Mouse (Mus musculus): Measurements from ENCODE around the gene Ccnl1. TPM values are rescaled to one million over a fixed set of nuclear protein-coding genes. Genes with fewer than 3 reads are reported as not detected.
A peak's percentile ranks its signal among the peaks of the same experiment; 100 is the strongest.

Gene Ccnl1
- total and polyA plus RNA-seq, 3 experiments: 20.1 to 56.5 TPM; not detected in 1

DNA sequence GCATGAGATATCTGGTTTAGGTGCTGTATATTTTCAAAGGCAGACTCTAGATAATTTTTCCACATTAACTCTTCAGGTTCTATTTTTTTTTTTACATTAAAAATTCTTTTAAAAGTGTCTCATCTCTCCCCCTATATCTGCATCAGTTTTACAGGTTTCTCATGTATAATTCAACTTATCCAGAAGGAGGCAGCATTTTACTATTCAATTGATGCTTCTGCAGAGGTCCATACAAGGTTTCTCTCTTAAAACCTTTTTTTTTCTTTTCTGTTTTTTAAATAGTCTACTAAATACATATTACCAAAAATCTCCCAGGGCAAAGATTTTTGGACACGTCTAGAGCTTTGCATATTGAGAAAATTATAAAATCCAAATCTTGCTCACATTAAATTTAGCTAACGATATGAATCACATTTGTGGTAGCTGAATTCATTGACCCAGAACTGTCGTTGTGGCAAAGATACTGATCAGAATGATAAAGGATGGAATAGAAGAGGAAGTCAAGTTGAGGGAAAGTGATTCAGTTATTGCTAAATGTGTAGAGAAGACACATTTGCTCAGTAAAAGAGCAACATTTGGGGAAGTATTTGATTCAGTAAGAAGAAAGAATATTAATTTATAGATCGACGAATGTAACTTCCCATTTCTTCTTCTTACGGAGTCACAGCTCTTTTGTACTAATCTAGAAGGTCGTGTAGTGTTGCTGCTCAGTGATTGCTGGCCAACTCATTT, 46.3 kb upstream of the Ccnl1 start:
- no peaks in the 10 kb centered on the region for H3K79me2 ChIP-seq (ENCODE audit: control insufficient read depth, insufficient read depth, low read length, poor library complexity)
- peak; percentile 20 for DNase-seq (ENCODE audit: low read depth, low spot score)
- peaks cover 0 to 5% of the 10 kb centered on the region in 2 experiments; a peak in 1 of 4 replicates for H3K4me1 ChIP-seq (ENCODE audit: control insufficient read depth in 1 of 2, insufficient read depth in 2 of 2, low read length in 2 of 2)
- no peaks in the 10 kb centered on the region for H3K9me3 ChIP-seq (replicated peaks; ENCODE audit: insufficient read depth, low read length)
- TF ChIP-seq SMC3 (IDR thresholded peaks at IDR 0.05; ENCODE audit: low read depth, low read length): no peak
- no peak for TF ChIP-seq KAT2A (conservative IDR thresholded peaks at IDR 0.05; ENCODE audit: low read depth, low read length)
- no peak for TF ChIP-seq NELFE (IDR thresholded peaks at IDR 0.05; ENCODE audit: low read depth, low read length)
- no peak for TF ChIP-seq CHD2 (IDR thresholded peaks at IDR 0.05; ENCODE audit: low read length)
- TF ChIP-seq RCOR1 (IDR thresholded peaks at IDR 0.05; ENCODE audit: low read depth, low read length): peak; percentile 24; the same call in 1 of the 2 replicates
- TF ChIP-seq USF1 (IDR thresholded peaks at IDR 0.05; ENCODE audit: low read depth, low read length): no peak
- TF ChIP-seq GATA1 (IDR thresholded peaks at IDR 0.05; ENCODE audit: low read depth, low read length): 0 out of 2 replicates have a peak, but pooled peaks have one; percentile 17
- peak in 2 of 3 experiments; percentile 2 to 44; a peak in 2 of 6 replicates for TF ChIP-seq CTCF (IDR thresholded peaks at IDR 0.05 in 2 of 3, conservative IDR thresholded peaks at IDR 0.05 in 1 of 3; ENCODE audit: control insufficient read depth in 1 of 3, insufficient read depth in 1 of 3, low read depth in 2 of 3, low read length in 3 of 3, poor library complexity in 1 of 3, severe bottlenecking in 1 of 3)
- no peak for TF ChIP-seq MXI1 (IDR thresholded peaks at IDR 0.05; ENCODE audit: low read depth, low read length)
- no peak for TF ChIP-seq NRF1 (IDR thresholded peaks at IDR 0.05; ENCODE audit: insufficient read depth, low read depth, low read length, poor library complexity, severe bottlenecking)
- TF ChIP-seq MYB (IDR thresholded peaks at IDR 0.05; ENCODE audit: low read depth, low read length): no peak
- no peak for TF ChIP-seq TBP (IDR thresholded peaks at IDR 0.05; ENCODE audit: low read depth, low read length)
- TF ChIP-seq MEF2A (IDR thresholded peaks at IDR 0.05; ENCODE audit: extremely low read depth, insufficient replicate concordance, low read depth, low read length, poor library complexity, severe bottlenecking): no peak
- no peak for TF ChIP-seq ZC3H11A (IDR thresholded peaks at IDR 0.05; ENCODE audit: low read depth, low read length)
- TF ChIP-seq HCFC1 (IDR thresholded peaks at IDR 0.05; ENCODE audit: low read depth, low read length): no peak
- TF ChIP-seq GABPA (IDR thresholded peaks at IDR 0.05; ENCODE audit: low read depth, low read length): no peak
- TF ChIP-seq POLR2A (IDR thresholded peaks at IDR 0.05; ENCODE audit: control insufficient read depth in 1 of 2, insufficient read depth in 1 of 2, low read depth in 1 of 2, low read length in 2 of 2, poor library complexity in 1 of 2): no peak
- TF ChIP-seq MAZ (IDR thresholded peaks at IDR 0.05; ENCODE audit: low read depth, low read length): no peak
- TF ChIP-seq POLR2AphosphoS2 (IDR thresholded peaks at IDR 0.05; ENCODE audit: low read length): no peak
- no peak for TF ChIP-seq ELF1 (IDR thresholded peaks at IDR 0.05; ENCODE audit: low read depth, low read length)
- peak; percentile 68 for TF ChIP-seq RAD21 (IDR thresholded peaks at IDR 0.05; ENCODE audit: low read depth, low read length)
- no peak for TF ChIP-seq E2F4 (IDR thresholded peaks at IDR 0.05; ENCODE audit: borderline replicate concordance, low read depth, low read length)
- no peak for TF ChIP-seq ZMIZ1 (IDR thresholded peaks at IDR 0.05; ENCODE audit: low read depth, low read length)
- TF ChIP-seq TAL1 (IDR thresholded peaks at IDR 0.05; ENCODE audit: low read length): no peak
- TF ChIP-seq ZNF384 (IDR thresholded peaks at IDR 0.05; ENCODE audit: low read depth, low read length): peak; percentile 49; the same call in 1 of the 2 replicates
- TF ChIP-seq MAFK (IDR thresholded peaks at IDR 0.05; ENCODE audit: borderline replicate concordance, low read depth, low read length): no peak
- TF ChIP-seq BHLHE40 (IDR thresholded peaks at IDR 0.05; ENCODE audit: borderline replicate concordance, low read depth, low read length): no peak
- TF ChIP-seq USF2 (IDR thresholded peaks at IDR 0.05; ENCODE audit: borderline replicate concordance in 1 of 2, insufficient read depth in 1 of 2, low read depth in 1 of 2, low read length in 2 of 2): no peak
- TF ChIP-seq SIN3A (IDR thresholded peaks at IDR 0.05; ENCODE audit: low read length): no peak
- TF ChIP-seq MYC (IDR thresholded peaks at IDR 0.05; ENCODE audit: low read depth, low read length): no peak
- no peak for TF ChIP-seq ETS1 (IDR thresholded peaks at IDR 0.05; ENCODE audit: low read depth, low read length)
- no peak for TF ChIP-seq MAX (IDR thresholded peaks at IDR 0.05; ENCODE audit: low read length)
- H3K36me3 ChIP-seq (ENCODE audit: control insufficient read depth in 1 of 2, insufficient read depth in 2 of 2, low read length in 2 of 2): no peaks in the 10 kb centered on the region; a peak in 1 of 4 replicates
- no peak overlapping the region for H3K27ac ChIP-seq (ENCODE audit: control insufficient read depth, low read depth, low read length)
- peaks cover 2% of the 10 kb centered on the region in 2 experiments; a peak in 2 of 4 replicates for H3K27me3 ChIP-seq (ENCODE audit: control insufficient read depth in 1 of 2, insufficient read depth in 2 of 2, low read length in 2 of 2)
- H3K9ac ChIP-seq (ENCODE audit: control insufficient read depth, low read depth, low read length, poor library complexity, severe bottlenecking): no peak overlapping the region
- H3K4me3 ChIP-seq (ENCODE audit: control insufficient read depth in 1 of 2, insufficient read depth in 1 of 2, low read depth in 2 of 2, low read length in 2 of 2): no peak overlapping the region
